Mouse (Mus musculus) heart, embryonic 11.5 days (tissue): ENCODE measurements around the gene Bcl2l10. TPM values are rescaled to one million over a fixed set of nuclear protein-coding genes. Genes with fewer than 3 reads are reported as not detected.

Experiments
- ATAC-seq: fragments of 200-750 bp; cut with Nextera tagmentation; replicated peaks from 2 replicates; pipeline ENCODE4 v1.8.0; 2017; ENCODE audit warnings: moderate library complexity; ENCODE audit not compliant: insufficient number of reproducible peaks, low FRiP score, low TSS enrichment
- H3K27ac ChIP-seq: fragments of 300-500 bp; sonication (generic); 2 replicates; pipeline ENCODE4 v1.5.1; 2014; ENCODE audit warnings: mild to moderate bottlenecking, low read depth, low read length
- H3K27me3 ChIP-seq: fragments of 300-500 bp; sonication (generic); 2 replicates; pipeline ENCODE4 v1.6.1; 2014; ENCODE audit warnings: mild to moderate bottlenecking, low read length, mixed read lengths; ENCODE audit not compliant: control insufficient read depth, insufficient read depth
- H3K36me3 ChIP-seq: fragments of 300-500 bp; sonication (generic); 2 replicates; pipeline ENCODE4 v1.6.1; 2014; ENCODE audit warnings: mild to moderate bottlenecking, low read length, moderate library complexity, mixed read lengths; ENCODE audit not compliant: control insufficient read depth, insufficient read depth
- H3K4me1 ChIP-seq: fragments of 300-500 bp; sonication (generic); 2 replicates; pipeline ENCODE4 v1.6.1; 2014; ENCODE audit warnings: low read length; ENCODE audit not compliant: control insufficient read depth, insufficient read depth
- H3K4me2 ChIP-seq: fragments of 300-500 bp; sonication (generic); 2 replicates; pipeline ENCODE4 v1.6.1; 2014; ENCODE audit warnings: mild to moderate bottlenecking, moderate library complexity
- H3K4me3 ChIP-seq: fragments of 300-500 bp; sonication (generic); 2 replicates; pipeline ENCODE4 v1.5.1; 2014; ENCODE audit warnings: low read depth, low read length
- H3K9ac ChIP-seq: fragments of 300-500 bp; sonication (generic); 2 replicates; pipeline ENCODE4 v1.6.1; 2014; ENCODE audit warnings: mild to moderate bottlenecking, low read depth, low read length, moderate library complexity
- H3K9me3 ChIP-seq: fragments of 300-500 bp; sonication (generic); replicated peaks from 2 replicates; pipeline ENCODE4 v1.6.1; 2016; ENCODE audit warnings: low read length; ENCODE audit not compliant: control insufficient read depth
- WGBS: fragments of 180-500 bp; shearing (Covaris S2); extraction: QIAGEN DNeasy Blood & Tissue Kit; methylation state at CpG from one replicate; pipeline ENCODE4 v1.1.7; 2014; ENCODE audit not compliant: insufficient replicate concordance; 5-methylcytosine and 5-hydroxymethylcytosine counted together
- polyA plus RNA-seq: library from polyadenylated mRNA; unstranded; fragments of >200 nt; fragmentation: Nextera tagmentation; extraction: Ambion mirVana; gene quantifications from 2 replicates; pipeline ENCODE4 v1.2.1, GENCODE M21; 2014

Bcl2l10 gene
- polyA plus RNA-seq, 1 experiment from 2014 or later, result not detected

DNA sequence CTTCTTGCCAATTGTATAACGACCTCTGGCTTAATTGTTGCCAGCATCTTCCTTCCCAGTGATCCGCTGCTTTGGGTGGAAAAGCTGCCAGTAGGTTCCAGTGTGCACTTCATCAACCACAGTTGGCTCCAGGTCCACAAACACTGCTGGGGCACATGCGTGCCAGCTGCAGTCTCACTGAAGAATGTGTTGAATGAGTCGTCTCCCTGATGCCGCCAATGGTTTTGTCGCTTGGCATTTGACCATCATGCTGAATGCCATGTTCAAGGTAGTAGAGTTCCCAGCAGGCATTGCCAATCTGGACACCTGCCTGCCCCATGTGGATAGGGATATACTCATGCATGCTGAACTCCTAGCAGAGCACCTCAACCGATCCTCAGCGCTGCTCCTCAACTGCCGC lies 28.0 kb downstream of the Bcl2l10 start:
- no peak overlapping the region for H3K27ac ChIP-seq
- 92% methylated on average over 9 of the region's 9 CpGs for WGBS
- H3K27me3 ChIP-seq, result no peaks in the 10 kb centered on the region
- no peak overlapping the region for H3K4me2 ChIP-seq
- H3K4me3 ChIP-seq, result no peak overlapping the region
- H3K9ac ChIP-seq, result no peak overlapping the region
- ATAC-seq, result no peak
- H3K36me3 ChIP-seq, result no peaks in the 10 kb centered on the region
- H3K9me3 ChIP-seq, result no peaks in the 10 kb centered on the region
- H3K4me1 ChIP-seq, result no peaks in the 10 kb centered on the region

DNA sequence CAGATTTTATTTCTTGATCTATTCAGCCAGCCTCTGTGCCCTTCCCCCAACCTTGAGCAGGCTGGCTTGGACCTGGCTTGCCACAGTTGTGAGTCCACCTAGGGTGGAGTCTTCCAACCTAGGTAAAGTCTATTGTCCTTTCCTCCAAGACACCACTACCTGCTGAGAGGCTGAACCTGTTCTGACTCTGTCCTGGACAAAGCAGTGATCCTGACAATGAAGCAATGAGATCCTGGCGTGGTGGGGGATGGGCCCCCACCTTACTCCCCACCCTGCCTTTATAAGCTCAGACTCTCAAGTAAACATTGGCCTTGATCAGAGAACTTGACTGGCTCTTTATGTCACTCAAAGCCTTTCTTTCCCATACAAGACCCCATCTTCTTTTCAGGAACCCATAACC lies 28.9 kb downstream of the Bcl2l10 start:
- H3K27ac ChIP-seq, result no peak overlapping the region
- no peaks in the 10 kb centered on the region for H3K4me1 ChIP-seq
- H3K36me3 ChIP-seq, result no peaks in the 10 kb centered on the region
- no peak overlapping the region for H3K4me2 ChIP-seq
- H3K9me3 ChIP-seq, result no peaks in the 10 kb centered on the region
- H3K4me3 ChIP-seq, result no peak overlapping the region
- H3K27me3 ChIP-seq, result no peaks in the 10 kb centered on the region
- no peak overlapping the region for H3K9ac ChIP-seq
- WGBS, result 70% methylated on average over 1 of the region's 1 CpGs
- no peak for ATAC-seq

DNA sequence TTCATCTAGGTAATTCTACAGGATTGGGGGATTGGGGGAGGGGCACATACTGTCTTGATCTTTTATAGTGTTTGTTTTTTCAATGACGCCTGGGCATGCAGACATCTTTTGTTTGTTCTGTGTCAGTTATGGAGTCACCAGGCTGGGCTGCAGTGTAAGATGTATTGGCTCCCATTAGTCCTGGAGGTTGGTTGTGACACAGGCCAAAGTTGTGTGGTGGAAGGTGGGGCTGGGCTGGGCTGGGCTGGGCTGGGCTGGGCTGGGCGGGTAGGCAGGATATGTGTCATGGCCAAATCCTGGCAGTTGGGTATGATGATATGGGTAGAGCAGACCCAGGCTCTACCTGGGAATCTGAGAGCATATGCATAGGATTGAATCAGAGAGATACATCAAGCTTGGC lies 31.2 kb downstream of the Bcl2l10 start:
- Histone ChIP-seq H3K9ac (no peak overlapping the region), H3K36me3 (no peaks in the 10 kb centered on the region), H3K9me3 (no peaks in the 10 kb centered on the region), H3K27me3 (no peaks in the 10 kb centered on the region), H3K4me3 (no peak overlapping the region), H3K4me1 (no peaks in the 10 kb centered on the region), H3K4me2 (no peak overlapping the region), H3K27ac (no peak overlapping the region)
- no peak for ATAC-seq
- WGBS, result 80% methylated on average over 2 of the region's 2 CpGs

DNA sequence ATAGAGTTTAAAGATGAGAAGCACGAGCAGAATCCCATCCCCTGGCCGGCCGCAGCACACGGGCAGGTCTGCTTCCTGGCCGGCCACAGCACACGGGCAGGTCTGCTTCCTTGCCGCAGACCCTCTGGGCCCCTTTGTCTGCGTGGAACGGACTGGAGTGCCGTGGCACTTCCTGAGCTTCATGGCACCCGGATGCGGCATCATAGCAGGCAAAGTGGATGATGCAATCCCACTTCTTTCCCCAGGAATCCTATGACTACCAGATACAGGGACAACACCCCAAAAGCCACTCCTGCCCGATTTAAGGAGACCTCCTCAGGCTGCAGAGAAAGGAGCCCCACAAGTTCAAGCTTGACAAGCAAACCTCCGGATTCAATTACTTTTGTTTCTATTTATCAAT lies 35.3 kb downstream of the Bcl2l10 start:
- peaks cover 6% of the 10 kb centered on the region; the same call in 1 of the 2 replicates for H3K36me3 ChIP-seq
- no peak overlapping the region for H3K4me2 ChIP-seq
- 90% methylated on average over 14 of the region's 14 CpGs for WGBS

DNA sequence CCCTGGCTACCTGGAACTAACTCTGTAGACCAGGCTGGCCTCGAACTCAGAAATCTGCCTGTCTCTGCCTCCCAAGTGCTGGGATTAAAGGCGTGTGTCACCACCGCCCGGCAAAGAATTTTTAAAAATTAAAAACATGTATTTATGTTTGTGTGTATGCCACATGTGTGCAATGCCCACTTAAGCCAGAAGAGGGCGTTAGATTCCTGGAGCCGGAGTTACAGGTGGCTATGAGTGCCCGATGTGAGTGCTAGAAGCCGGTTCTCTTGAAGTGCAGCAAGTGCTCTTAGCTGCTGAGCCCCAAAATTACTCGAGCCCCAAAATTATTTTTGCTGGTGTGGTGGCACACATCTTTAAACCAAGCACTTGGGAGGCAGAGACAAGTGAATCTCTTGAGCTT lies 36.2 kb downstream of the Bcl2l10 start:
- H3K27ac ChIP-seq, result no peak overlapping the region
- no peaks in the 10 kb centered on the region for H3K4me1 ChIP-seq
- no peaks in the 10 kb centered on the region for H3K9me3 ChIP-seq
- H3K4me3 ChIP-seq, result no peak overlapping the region
- H3K4me2 ChIP-seq, result no peak overlapping the region
- no peak for ATAC-seq
- peaks cover 10% of the 10 kb centered on the region for H3K36me3 ChIP-seq
- 74% methylated on average over 9 of the region's 9 CpGs for WGBS
- H3K9ac ChIP-seq, result no peak overlapping the region
- no peaks in the 10 kb centered on the region for H3K27me3 ChIP-seq

More for the DNA sequence above, 35.3 kb downstream of the Bcl2l10 start:
- no peaks in the 10 kb centered on the region for H3K4me1 ChIP-seq
- H3K27ac ChIP-seq, result no peak overlapping the region
- no peak overlapping the region for H3K9ac ChIP-seq
- H3K27me3 ChIP-seq, result no peaks in the 10 kb centered on the region
- ATAC-seq, result no peak
- H3K9me3 ChIP-seq, result no peaks in the 10 kb centered on the region
- H3K4me3 ChIP-seq, result no peak overlapping the region

DNA sequence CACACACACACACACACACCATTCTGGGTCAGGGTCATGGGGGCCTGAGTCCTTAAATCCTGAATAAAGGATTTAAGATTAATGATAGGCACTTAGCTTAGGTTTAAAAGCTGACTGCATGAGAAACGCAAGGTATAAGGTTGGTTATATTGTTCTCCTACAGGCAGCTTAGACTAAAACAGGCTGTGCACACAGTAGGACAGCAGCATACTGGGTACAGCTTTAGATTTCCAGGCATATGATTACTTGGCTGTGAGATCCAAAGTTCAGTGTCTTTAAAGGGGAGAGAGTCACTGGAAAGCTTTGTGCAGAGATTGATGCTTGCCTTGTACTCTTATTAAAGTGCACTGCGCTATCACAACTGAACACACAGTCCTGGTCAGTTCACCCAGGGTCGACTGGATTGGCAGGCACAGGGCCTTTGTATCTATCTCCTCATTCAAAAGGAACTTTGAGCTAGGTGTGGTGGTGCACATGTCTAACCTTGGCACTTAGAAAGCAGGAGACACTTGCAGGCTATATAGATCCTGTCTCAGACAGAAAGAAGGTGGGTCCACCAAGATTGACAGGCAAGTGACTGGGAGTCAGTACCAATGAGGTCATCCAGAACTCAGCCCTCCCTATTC lies 36.9 kb downstream of the Bcl2l10 start:
- H3K4me1 ChIP-seq, result no peaks in the 10 kb centered on the region
- ATAC-seq, result no peak
- H3K9me3 ChIP-seq, result no peaks in the 10 kb centered on the region
- H3K4me2 ChIP-seq, result no peak overlapping the region
- H3K27me3 ChIP-seq, result no peaks in the 10 kb centered on the region
- no peak overlapping the region for H3K9ac ChIP-seq
- no peak overlapping the region for H3K27ac ChIP-seq
- WGBS, result 82% methylated on average over 3 of the region's 3 CpGs
- peaks cover 12% of the 10 kb centered on the region for H3K36me3 ChIP-seq
- no peak overlapping the region for H3K4me3 ChIP-seq

DNA sequence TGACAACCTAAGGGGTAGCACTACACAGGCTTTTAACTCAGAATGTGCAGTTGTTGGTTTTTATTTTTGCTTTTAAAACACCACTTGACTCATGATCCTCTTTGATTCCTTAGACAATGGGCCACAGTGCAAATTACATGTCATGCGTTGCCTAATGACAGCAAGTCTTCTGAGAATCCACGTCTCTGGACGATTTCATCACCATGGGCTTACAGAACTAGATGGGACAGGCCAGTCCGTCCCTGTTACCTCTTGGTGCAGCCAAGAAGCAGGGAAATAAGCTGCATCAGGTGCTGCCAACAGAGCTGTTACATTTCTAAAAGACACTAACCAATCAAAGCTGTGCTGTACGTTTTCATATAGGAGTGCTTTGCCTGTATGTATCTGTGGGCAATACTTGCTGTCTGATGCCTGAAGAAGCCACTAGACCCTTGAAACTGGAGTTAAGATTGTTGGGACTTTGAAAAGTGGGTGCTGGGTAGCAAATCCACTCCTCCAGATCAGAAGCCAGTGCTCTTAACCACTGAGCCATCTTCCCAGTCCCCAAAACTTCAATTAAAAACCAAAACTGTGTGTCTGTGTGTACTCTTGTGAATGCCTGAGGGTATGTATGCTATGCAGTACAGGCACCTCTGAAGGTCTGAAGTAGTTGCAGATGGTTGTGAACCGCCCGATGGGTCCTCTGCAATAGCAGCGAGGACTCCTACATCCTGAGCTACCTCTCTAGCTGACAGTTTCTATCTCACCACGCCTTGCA lies 37.8 kb downstream of the Bcl2l10 start:
- Histone ChIP-seq H3K4me1 (no peaks in the 10 kb centered on the region), H3K36me3 (peaks cover 17% of the 10 kb centered on the region), H3K27me3 (no peaks in the 10 kb centered on the region), H3K4me3 (no peak overlapping the region), H3K27ac (no peak overlapping the region), H3K9ac (no peak overlapping the region), H3K9me3 (no peaks in the 10 kb centered on the region), H3K4me2 (no peak overlapping the region)
- no peak for ATAC-seq
- 81% methylated on average over 9 of the region's 9 CpGs for WGBS

DNA sequence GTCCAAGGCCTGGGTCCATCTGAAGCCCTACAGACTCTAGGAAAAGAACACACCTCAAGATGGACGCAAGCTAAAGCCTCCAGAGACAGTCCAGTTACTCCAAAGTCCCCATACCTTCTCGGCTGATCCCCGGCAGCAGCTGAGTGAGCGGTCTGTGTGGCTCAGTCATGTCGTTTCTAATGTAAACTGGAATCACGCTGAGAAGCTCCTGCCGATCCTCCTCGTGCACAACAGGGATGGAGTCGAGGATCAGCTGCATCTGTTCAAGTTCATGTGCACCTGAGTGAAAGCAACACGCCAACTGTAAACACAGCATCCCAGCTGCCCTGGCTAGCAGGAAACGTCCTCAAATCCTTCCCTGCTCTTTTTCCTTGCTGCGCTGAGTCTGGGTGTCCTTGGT lies 45.7 kb downstream of the Bcl2l10 start:
- Histone ChIP-seq H3K27me3 (no peaks in the 10 kb centered on the region), H3K27ac (no peak overlapping the region), H3K4me2 (no peak overlapping the region), H3K9ac (no peak overlapping the region), H3K36me3 (peaks cover 32% of the 10 kb centered on the region), H3K4me1 (no peaks in the 10 kb centered on the region), H3K9me3 (no peaks in the 10 kb centered on the region), H3K4me3 (no peak overlapping the region)
- no peak for ATAC-seq
- WGBS, result 83% methylated on average over 12 of the region's 12 CpGs

DNA sequence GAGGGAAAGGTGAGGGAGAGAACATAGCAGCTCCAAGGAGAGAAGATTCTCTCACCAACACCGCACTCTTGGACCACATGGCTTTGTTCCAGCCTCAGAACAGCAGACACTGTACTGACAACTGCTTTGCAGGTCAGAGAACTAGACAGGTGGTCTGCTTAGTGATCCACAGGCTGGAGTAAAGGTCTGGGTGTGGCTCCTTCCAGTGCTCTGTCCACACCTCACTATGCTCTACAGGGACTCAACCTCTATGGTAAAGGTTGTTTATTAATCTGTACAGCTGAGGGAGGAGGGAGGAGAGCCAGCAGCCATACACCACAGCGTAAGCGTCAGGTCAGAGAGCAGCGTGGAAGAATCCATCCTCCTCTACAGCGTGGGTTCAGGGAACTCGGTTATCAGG lies 48.4 kb downstream of the Bcl2l10 start:
- no peak overlapping the region for H3K4me3 ChIP-seq
- H3K27me3 ChIP-seq, result no peaks in the 10 kb centered on the region
- 78% methylated on average over 6 of the region's 6 CpGs for WGBS
- H3K36me3 ChIP-seq, result peaks cover 21% of the 10 kb centered on the region
- peaks cover 6% of the 10 kb centered on the region for H3K4me1 ChIP-seq
- no peaks in the 10 kb centered on the region for H3K9me3 ChIP-seq
- no peak overlapping the region for H3K4me2 ChIP-seq
- ATAC-seq, result no peak
- H3K9ac ChIP-seq, result no peak overlapping the region
- H3K27ac ChIP-seq, result no peak overlapping the region
